Mouse (Mus musculus) olfactory bulb, adult 2 months (tissue): Measurements from ENCODE around the gene Fancg.

ENCODE experiments used
- CTCF ChIP-seq: fragments of 200-500 bp; IDR thresholded peaks from 2 replicates; pipeline ENCODE4 v1.5.1; 2012; ENCODE audit warnings: low read depth, mild to moderate bottlenecking, low read length, moderate library complexity; ENCODE audit not compliant: insufficient read depth
- POLR2A ChIP-seq: fragments of 200-500 bp; IDR thresholded peaks from 2 replicates; pipeline ENCODE4 v1.6.1; 2012; ENCODE audit warnings: mild to moderate bottlenecking, low read depth, low read length, moderate library complexity; ENCODE audit not compliant: insufficient read depth

- TF ChIP-seq POLR2A (no peak), CTCF (no peak)
Observed at GRCm38 (mm10) chr4:43045285-43045658, 35.0 kb upstream of the Fancg start.
